Mouse (Mus musculus): Measurements from ENCODE around the gene Sbp. TPM values are rescaled to one million over a fixed set of nuclear protein-coding genes. Genes with fewer than 3 reads are reported as not detected.
"Not testable (repeated sequence)": the region's sequence is repeated elsewhere in the genome, so short reads cannot be mapped to it uniquely, and the experiment has no call there.

Gene Sbp
- total RNA-seq (2021) (not detected), polyA plus RNA-seq (2012; rRNA removed) (not detected in 2 replicates)
- long read RNA-seq, result 0 reads

- DNase-seq, result no peak
- no peaks in the 10 kb centered on the region for H3K4me1 ChIP-seq (ENCODE audit: control insufficient read depth, insufficient read depth, low read length)
- intact Hi-C loops (cut with DNase I), result loop anchor here (5.0 kb wide), 1 partner anchor 54 kb away; no protein-coding TSS in a partner anchor
- no peak within 1 kb of the TSS for H3K4me3 ChIP-seq
- TF ChIP-seq EP300 (IDR thresholded peaks at IDR 0.05; ENCODE audit: insufficient read depth, low read depth, low read length) (no peak), POLR2A (IDR thresholded peaks at IDR 0.05; ENCODE audit: insufficient read depth, low read depth, low read length) (no peak), CTCF (IDR thresholded peaks at IDR 0.05) (no peak)
- H3K79me2 ChIP-seq (replicated peaks; ENCODE audit: control insufficient read depth, insufficient read depth, low read length), result no peaks in the 10 kb centered on the region
- H3K36me3 ChIP-seq (ENCODE audit: control insufficient read depth, insufficient read depth, low read length), result no peaks in the 10 kb centered on the region
- H3K9ac ChIP-seq (ENCODE audit: low read depth, low read length), result no peak within 1 kb of the TSS
- no peak within 1 kb of the TSS for H3K27ac ChIP-seq
- 0 out of 2 replicates have a peak, but pooled peaks cover 1% of the 10 kb centered on the region for H3K27me3 ChIP-seq (ENCODE audit: control insufficient read depth, insufficient read depth, low read length)
These were observed at the start of gene Sbp for GRCm38 (mm10) chr17:23941372-23941771. TSS of gene Sbp (plus strand) at chr17:23941672.

GRCm38 (mm10) chr17:23917158-23917557 is 24.3 kb upstream of the Sbp start, which contains the start of gene Dcpp3:
TSS of gene Dcpp3 (plus strand) at chr17:23917458.
- 47% methylated on average over 4 of the region's 4 CpGs for WGBS
- H3K36me3 ChIP-seq (ENCODE audit: control insufficient read depth, insufficient read depth, low read length); intact Hi-C loops (cut with DNase I); H3K9ac ChIP-seq (ENCODE audit: low read depth, low read length); H3K27ac ChIP-seq; H3K4me1 ChIP-seq (ENCODE audit: control insufficient read depth, insufficient read depth, low read length); H3K27me3 ChIP-seq (ENCODE audit: control insufficient read depth, insufficient read depth, low read length); DNase-seq; H3K79me2 ChIP-seq (replicated peaks; ENCODE audit: control insufficient read depth, insufficient read depth, low read length); H3K4me3 ChIP-seq: not testable (repeated sequence)

GRCm38 (mm10) chr17:23924531-23925007 is 16.9 kb upstream of the Sbp start:
- peak overlapping the region; percentile 82 for H3K27ac ChIP-seq
- H3K36me3 ChIP-seq (ENCODE audit: control insufficient read depth, insufficient read depth, low read length), result no peaks in the 10 kb centered on the region
- H3K79me2 ChIP-seq (replicated peaks; ENCODE audit: control insufficient read depth, insufficient read depth, low read length), result no peaks in the 10 kb centered on the region
- peak; percentile 94 to 96 for DNase-seq
- H3K9ac ChIP-seq (ENCODE audit: low read depth, low read length), result peak overlapping the region; percentile 37
- WGBS, result under 1% methylated on average over 29 of the region's 29 CpGs
- H3K4me1 ChIP-seq (ENCODE audit: control insufficient read depth, insufficient read depth, low read length), result peaks cover 2% of the 10 kb centered on the region
- intact Hi-C loops (cut with DNase I), result no loop called here
- peak overlapping the region; percentile 48 for H3K4me3 ChIP-seq
- peak; percentile 27; the same call in 1 of the 2 replicates for TF ChIP-seq CTCF (IDR thresholded peaks at IDR 0.05)
- peak; percentile 72 for TF ChIP-seq POLR2A (IDR thresholded peaks at IDR 0.05; ENCODE audit: insufficient read depth, low read depth, low read length)
- no peak for TF ChIP-seq EP300 (IDR thresholded peaks at IDR 0.05; ENCODE audit: insufficient read depth, low read depth, low read length)
- no peaks in the 10 kb centered on the region for H3K27me3 ChIP-seq (ENCODE audit: control insufficient read depth, insufficient read depth, low read length)

- DNase-seq, result peak; percentile 71 to 75
- H3K4me3 ChIP-seq, result peak overlapping the region; percentile 48
- TF ChIP-seq EP300 (IDR thresholded peaks at IDR 0.05; ENCODE audit: insufficient read depth, low read depth, low read length) (no peak), POLR2A (IDR thresholded peaks at IDR 0.05; ENCODE audit: insufficient read depth, low read depth, low read length) (no peak), CTCF (IDR thresholded peaks at IDR 0.05) (no peak)
- no peaks in the 10 kb centered on the region for H3K79me2 ChIP-seq (replicated peaks; ENCODE audit: control insufficient read depth, insufficient read depth, low read length)
- intact Hi-C loops (cut with DNase I), result no loop called here
- WGBS, result 0% methylated on average over 14 of the region's 14 CpGs
- peaks cover 2% of the 10 kb centered on the region for H3K4me1 ChIP-seq (ENCODE audit: control insufficient read depth, insufficient read depth, low read length)
- H3K36me3 ChIP-seq (ENCODE audit: control insufficient read depth, insufficient read depth, low read length), result no peaks in the 10 kb centered on the region
- H3K27me3 ChIP-seq (ENCODE audit: control insufficient read depth, insufficient read depth, low read length), result no peaks in the 10 kb centered on the region
- peak overlapping the region; percentile 82 for H3K27ac ChIP-seq
- H3K9ac ChIP-seq (ENCODE audit: low read depth, low read length), result peak overlapping the region; percentile 64
These were observed 16.4 kb upstream of the Sbp start for GRCm38 (mm10) chr17:23925090-23925493.

GRCm38 (mm10) chr17:23931157-23931556 is 10.3 kb upstream of the Sbp start:
- no peak for DNase-seq
- no peaks in the 10 kb centered on the region for H3K27me3 ChIP-seq (ENCODE audit: control insufficient read depth, insufficient read depth, low read length)
- H3K27ac ChIP-seq, result no peak overlapping the region
- H3K4me1 ChIP-seq (ENCODE audit: control insufficient read depth, insufficient read depth, low read length), result no peaks in the 10 kb centered on the region
- no peaks in the 10 kb centered on the region for H3K79me2 ChIP-seq (replicated peaks; ENCODE audit: control insufficient read depth, insufficient read depth, low read length)
- H3K4me3 ChIP-seq, result no peak overlapping the region
- intact Hi-C loops (cut with DNase I), result no loop called here
- no peak overlapping the region for H3K9ac ChIP-seq (ENCODE audit: low read depth, low read length)
- no peak for TF ChIP-seq CTCF (IDR thresholded peaks at IDR 0.05)
- TF ChIP-seq EP300 (IDR thresholded peaks at IDR 0.05; ENCODE audit: insufficient read depth, low read depth, low read length), result no peak
- no peak for TF ChIP-seq POLR2A (IDR thresholded peaks at IDR 0.05; ENCODE audit: insufficient read depth, low read depth, low read length)
- WGBS, result 56% methylated on average over 5 of the region's 5 CpGs
- no peaks in the 10 kb centered on the region for H3K36me3 ChIP-seq (ENCODE audit: control insufficient read depth, insufficient read depth, low read length)

- H3K4me3 ChIP-seq; H3K79me2 ChIP-seq (replicated peaks; ENCODE audit: control insufficient read depth, insufficient read depth, low read length); H3K36me3 ChIP-seq (ENCODE audit: control insufficient read depth, insufficient read depth, low read length); DNase-seq; H3K4me1 ChIP-seq (ENCODE audit: control insufficient read depth, insufficient read depth, low read length); H3K27me3 ChIP-seq (ENCODE audit: control insufficient read depth, insufficient read depth, low read length); intact Hi-C loops (cut with DNase I); H3K9ac ChIP-seq (ENCODE audit: low read depth, low read length); H3K27ac ChIP-seq: not testable (repeated sequence)
- 79% methylated on average over 4 of the region's 4 CpGs for WGBS
These were observed 6.0 kb downstream of the Sbp start for GRCm38 (mm10) chr17:23947486-23947885.
